Mouse (Mus musculus) natural killer cell, adult 2 months (primary cell): ENCODE measurements around the gene Nrsn1.
"Not testable (repeated sequence)": the region's sequence is repeated elsewhere in the genome, so short reads cannot be mapped to it uniquely, and the experiment has no call there.

Experiments used
- DNase-seq, 2 experiments: peaks; one replicate each; pipeline ENCODE4 v3.0.0; 2022; ENCODE audit warnings: low spot score in 2 of 2

The Nrsn1 gene

GRCm38 (mm10) chr13:25270402-25270801, at the start of gene Nrsn1:
Gene Nrsn1, minus strand, starts transcription at chr13:25270502.
- DNase-seq, result not testable (repeated sequence)

- DNase-seq, result no peak
These were observed 41.8 kb upstream of the Nrsn1 start for GRCm38 (mm10) chr13:25312059-25312458.

- no peak for DNase-seq
These were observed 39.8 kb upstream of the Nrsn1 start for GRCm38 (mm10) chr13:25310068-25310467.

- DNase-seq, result no peak
These were observed 18.4 kb upstream of the Nrsn1 start for GRCm38 (mm10) chr13:25288736-25289135.

- no peak for DNase-seq
These were observed 4.7 kb upstream of the Nrsn1 start for GRCm38 (mm10) chr13:25274934-25275565.

GRCm38 (mm10) chr13:25272189-25272588, 1.9 kb upstream of the Nrsn1 start:
- no peak for DNase-seq

GRCm38 (mm10) chr13:25269569-25270268, 583 bp downstream of the Nrsn1 start:
- DNase-seq, result no peak

GRCm38 (mm10) chr13:25269039-25269438, 1.3 kb downstream of the Nrsn1 start:
- no peak for DNase-seq

GRCm38 (mm10) chr13:25262748-25263147, 7.6 kb downstream of the Nrsn1 start:
- DNase-seq, result no peak

GRCm38 (mm10) chr13:25257608-25258007, 12.7 kb downstream of the Nrsn1 start:
- DNase-seq, result no peak

GRCm38 (mm10) chr13:25254478-25255263, 15.6 kb downstream of the Nrsn1 start:
- no peak for DNase-seq

- DNase-seq, result no peak
These were observed 18.4 kb downstream of the Nrsn1 start for GRCm38 (mm10) chr13:25251893-25252292.

- no peak for DNase-seq
These were observed 50.0 kb downstream of the Nrsn1 start for GRCm38 (mm10) chr13:25220186-25220787.

GRCm38 (mm10) chr13:25218394-25218793, 51.9 kb downstream of the Nrsn1 start:
- no peak for DNase-seq

GRCm38 (mm10) chr13:25206950-25207349, 63.4 kb downstream of the Nrsn1 start:
- DNase-seq, result no peak
